Mouse (Mus musculus) cerebellum, adult 2 months (tissue): ENCODE data around the gene Gpbp1l1. TPM values are rescaled to one million over a fixed set of nuclear protein-coding genes. Genes with fewer than 3 reads are reported as not detected.

Experiments
- DNase-seq, 2 experiments: peaks; one replicate each; pipeline ENCODE4 v3.0.0; 2021
- H3K27ac ChIP-seq: fragments of 200-500 bp; 2 replicates; pipeline ENCODE4 v1.5.1; 2012; ENCODE audit warnings: low read length, control low read depth, inconsistent platforms; ENCODE audit not compliant: insufficient read depth
- H3K27me3 ChIP-seq: fragments of 200-500 bp; 2 replicates; pipeline ENCODE4 v1.6.1; 2012; ENCODE audit warnings: inconsistent platforms, mild to moderate bottlenecking, low read length, moderate library complexity; ENCODE audit not compliant: control insufficient read depth, insufficient read depth
- H3K4me1 ChIP-seq: fragments of 200-500 bp; 2 replicates; pipeline ENCODE4 v1.6.1; 2011; ENCODE audit warnings: low read length; ENCODE audit not compliant: control insufficient read depth, insufficient read depth
- H3K4me3 ChIP-seq: fragments of 200-500 bp; replicated peaks from 2 replicates; pipeline ENCODE3; 2011; ENCODE audit warnings: mild to moderate bottlenecking, low read depth, low read length, control low read depth; ENCODE audit not compliant: insufficient read depth
- CTCF ChIP-seq: fragments of 200-500 bp; IDR thresholded peaks from 2 replicates; pipeline ENCODE4 v1.5.1; 2011; ENCODE audit warnings: low read depth, mild to moderate bottlenecking, control low read depth, low read length, moderate library complexity, borderline replicate concordance; ENCODE audit not compliant: insufficient read depth
- POLR2A ChIP-seq: fragments of 200-500 bp; IDR thresholded peaks from 2 replicates; pipeline ENCODE4 v1.6.1; 2011; ENCODE audit warnings: low read length, control low read depth, borderline replicate concordance; ENCODE audit not compliant: insufficient read depth
- WGBS: fragments of 180-500 bp; shearing (Covaris S2); methylation state at CpG from one replicate; pipeline ENCODE4 v1.1.7; 2018; 5-methylcytosine and 5-hydroxymethylcytosine counted together
- polyA plus RNA-seq: library from polyadenylated mRNA; depleted of rRNA; stranded (reverse); fragments of >200 nt; gene quantifications from 2 replicates; pipeline ENCODE4 v1.2.3, GENCODE M21; 2012

Gpbp1l1 gene
- polyA plus RNA-seq, 1 experiment: 43.3 TPM

- H3K4me1 ChIP-seq: no peaks in the 10 kb centered on the region
- under 1% methylated on average over 28 of the region's 28 CpGs for WGBS
- peak overlapping the region; percentile 80 for H3K4me3 ChIP-seq
- no peaks in the 10 kb centered on the region for H3K27me3 ChIP-seq
- TF ChIP-seq CTCF (no peak), POLR2A (peak; percentile 92)
- H3K27ac ChIP-seq: peak overlapping the region; percentile 58
- DNase-seq: peak; percentile 95 to 96
Measured at GRCm38 (mm10) chr4:116556561-116557305, 725 bp upstream of the Gpbp1l1 start.

- no peak for DNase-seq
- Histone ChIP-seq H3K27me3 (no peaks in the 10 kb centered on the region), H3K4me1 (no peaks in the 10 kb centered on the region), H3K27ac (no peak overlapping the region), H3K4me3 (peak overlapping the region; percentile 80)
- no peak for TF ChIP-seq CTCF
- TF ChIP-seq POLR2A: no peak
- WGBS: 4% methylated on average over 15 of the region's 15 CpGs
Measured at GRCm38 (mm10) chr4:116558151-116558882, 859 bp downstream of the Gpbp1l1 start.

DNA sequence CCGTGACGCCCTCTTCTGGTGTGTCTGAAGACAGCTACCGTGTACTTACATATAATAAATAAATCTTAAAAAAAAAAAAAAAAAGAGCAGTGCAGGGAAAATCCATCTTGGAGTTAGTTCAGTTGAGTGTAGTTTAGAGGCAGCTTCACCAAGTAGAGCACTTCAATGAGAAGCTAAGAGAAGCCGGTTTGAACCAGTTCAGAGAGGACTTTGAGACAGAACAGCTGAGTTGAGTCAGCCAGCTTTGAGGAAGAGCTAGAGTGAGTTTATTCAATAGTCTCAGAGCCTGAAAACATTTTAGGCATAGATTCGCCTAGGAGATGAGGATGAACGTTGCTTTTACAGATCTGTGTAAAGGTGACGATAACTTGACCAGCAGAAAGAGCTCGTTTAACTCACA is 38.3 kb downstream of the Gpbp1l1 start:
- Histone ChIP-seq H3K4me1 (peaks cover 4% of the 10 kb centered on the region; the same call in 1 of the 2 replicates), H3K4me3 (no peak overlapping the region), H3K27ac (no peak overlapping the region), H3K27me3 (no peaks in the 10 kb centered on the region)
- WGBS: 84% methylated on average over 8 of the region's 8 CpGs
- DNase-seq: no peak
- TF ChIP-seq POLR2A: no peak
- TF ChIP-seq CTCF: no peak

GRCm38 (mm10) chr4:116596379-116596778 is 38.9 kb downstream of the Gpbp1l1 start, which contains the start of gene Ccdc17:
Ccdc17 (plus strand) TSS chr4:116596654.
- WGBS: 10% methylated on average over 5 of the region's 5 CpGs
- DNase-seq: peak; percentile 27 to 35

DNA sequence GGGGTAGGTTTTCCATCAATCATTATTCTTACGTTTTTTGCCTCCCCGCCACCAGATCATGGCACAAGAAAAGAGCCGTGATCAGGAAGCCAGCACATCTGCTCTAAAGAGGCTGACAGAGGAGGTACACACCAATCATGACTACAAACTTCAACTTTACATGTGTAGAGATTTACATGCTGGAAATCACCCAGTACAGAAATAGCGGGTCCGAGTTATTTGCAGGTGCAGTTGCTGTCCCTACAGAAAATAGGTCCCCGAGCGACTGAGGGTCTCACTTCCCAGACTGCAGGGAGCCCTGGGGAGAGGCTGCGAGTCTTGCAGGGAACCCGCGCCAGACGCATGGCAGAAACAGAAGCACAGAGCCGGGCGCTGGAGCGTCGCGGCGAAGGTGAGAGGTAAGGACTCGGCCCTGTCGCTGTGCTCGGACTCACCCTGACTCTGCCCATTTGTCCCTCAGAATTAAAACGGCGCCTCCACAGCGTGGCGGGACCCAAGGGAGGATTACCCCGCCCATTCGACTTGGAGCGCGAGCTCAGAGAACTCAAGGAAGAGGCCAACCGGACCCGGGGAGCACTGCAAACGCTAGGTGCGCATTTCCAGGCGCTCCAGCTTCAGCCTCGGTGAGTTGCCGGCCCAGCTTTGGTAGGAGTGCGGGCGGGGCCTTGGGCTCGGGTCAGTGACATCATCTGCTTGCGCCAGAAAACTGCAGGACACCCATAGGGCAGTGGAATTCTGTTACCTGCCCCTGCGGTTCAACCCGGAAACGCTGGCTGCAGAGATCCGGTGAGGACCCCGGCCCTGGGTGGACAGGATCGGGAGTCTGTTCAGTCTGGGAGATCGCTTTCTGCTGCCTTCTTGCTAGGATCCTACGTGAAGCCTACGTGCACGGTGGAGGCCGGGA is 39.8 kb downstream of the Gpbp1l1 start:
- WGBS: under 1% methylated on average over 50 of the region's 50 CpGs
- peak; percentile 95 to 96 for DNase-seq
- H3K27ac ChIP-seq: peak overlapping the region; percentile 67
- H3K4me3 ChIP-seq: peak overlapping the region; percentile 90
- no peaks in the 10 kb centered on the region for H3K27me3 ChIP-seq
- peaks cover 4% of the 10 kb centered on the region; the same call in 1 of the 2 replicates for H3K4me1 ChIP-seq
- no peak for TF ChIP-seq CTCF
- TF ChIP-seq POLR2A: peak; percentile 87

More at GRCm38 (mm10) chr4:116596379-116596778, 38.9 kb downstream of the Gpbp1l1 start, which contains the start of gene Ccdc17:
- no peak for TF ChIP-seq POLR2A
- no peak for TF ChIP-seq CTCF
- H3K27ac ChIP-seq: peak within 1 kb of the TSS; percentile 61
- H3K4me1 ChIP-seq: peaks cover 4% of the 10 kb centered on the region; the same call in 1 of the 2 replicates
- no peaks in the 10 kb centered on the region for H3K27me3 ChIP-seq
- H3K4me3 ChIP-seq: peak within 1 kb of the TSS; percentile 90

GRCm38 (mm10) chr4:116612621-116613020 is 55.2 kb downstream of the Gpbp1l1 start:
- no peak for DNase-seq
- Histone ChIP-seq H3K27me3 (no peaks in the 10 kb centered on the region), H3K4me1 (no peaks in the 10 kb centered on the region), H3K4me3 (no peak overlapping the region), H3K27ac (no peak overlapping the region)
- 97% methylated on average over 2 of the region's 2 CpGs for WGBS
- TF ChIP-seq POLR2A: no peak
- no peak for TF ChIP-seq CTCF

DNA sequence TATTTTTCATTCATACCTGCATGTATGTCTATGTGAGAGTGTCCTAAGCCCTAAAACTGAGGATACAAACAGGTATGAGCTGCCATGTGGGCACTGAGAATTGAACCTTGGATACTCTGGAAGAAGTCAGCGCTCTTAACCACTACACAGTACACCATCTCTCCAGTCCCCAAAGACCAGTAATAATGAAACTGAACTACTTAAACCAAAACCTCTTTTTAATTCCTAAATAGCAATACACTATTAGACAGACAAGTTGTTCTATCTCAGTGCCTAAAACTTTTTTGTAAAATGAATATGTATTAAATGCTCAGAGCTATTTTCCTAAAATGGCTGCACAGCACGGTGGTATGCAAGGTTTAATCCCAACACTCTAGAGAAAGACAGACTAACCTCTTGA is 57.8 kb downstream of the Gpbp1l1 start:
- H3K4me3 ChIP-seq: no peak overlapping the region
- DNase-seq: no peak
- H3K4me1 ChIP-seq: no peaks in the 10 kb centered on the region
- no peak overlapping the region for H3K27ac ChIP-seq
- H3K27me3 ChIP-seq: no peaks in the 10 kb centered on the region
- WGBS: 98% methylated on average over 2 of the region's 2 CpGs
- TF ChIP-seq POLR2A: no peak
- TF ChIP-seq CTCF: no peak

GRCm38 (mm10) chr4:116624831-116625230 is 67.4 kb downstream of the Gpbp1l1 start:
- no peak for TF ChIP-seq POLR2A
- no peak for TF ChIP-seq CTCF
- no peak overlapping the region for H3K4me3 ChIP-seq
- H3K27ac ChIP-seq: no peak overlapping the region
- 91% methylated on average over 4 of the region's 4 CpGs for WGBS
- H3K27me3 ChIP-seq: no peaks in the 10 kb centered on the region
- no peak for DNase-seq
- no peaks in the 10 kb centered on the region for H3K4me1 ChIP-seq
